Mouse (Mus musculus): ENCODE measurements around the gene Map2k2.

DNA sequence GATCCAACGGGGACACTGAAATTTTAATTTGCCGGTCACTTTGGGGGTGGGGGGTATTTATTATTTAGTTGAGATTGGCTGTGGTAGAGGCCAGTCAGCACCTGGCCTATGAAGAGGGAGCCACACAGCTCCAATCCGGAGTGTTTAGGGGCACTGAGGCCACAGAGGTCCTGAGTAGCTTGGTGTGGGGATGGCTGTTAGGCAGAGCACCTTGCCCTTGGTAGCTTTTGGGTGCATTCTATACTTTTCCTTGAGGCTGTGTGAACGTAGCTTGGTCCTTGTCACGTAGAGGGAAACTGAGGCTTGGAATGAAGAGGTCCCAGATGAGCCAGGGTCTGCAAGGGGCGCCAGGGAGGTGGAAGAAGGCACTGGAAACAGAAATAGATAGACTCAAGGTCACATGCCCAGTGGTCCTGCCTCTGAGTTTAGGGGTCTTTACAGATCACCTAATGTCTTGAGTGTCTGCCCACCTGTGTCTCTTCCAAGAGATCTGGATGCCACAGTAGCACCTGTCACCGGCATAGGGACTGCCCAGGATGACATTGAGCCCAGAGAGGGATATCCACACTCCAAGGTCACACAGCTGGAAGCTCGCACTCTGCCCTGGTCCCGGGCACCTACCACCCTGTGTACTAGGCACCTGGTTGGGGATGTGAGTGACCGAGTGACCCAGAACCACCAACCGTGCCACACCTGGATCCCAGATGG lies 33.3 kb downstream of the Map2k2 start:
- no peak for TF ChIP-seq CTCF (IDR thresholded peaks at IDR 0.05; ENCODE audit: extremely low read depth, insufficient read depth, insufficient read length, insufficient replicate concordance)
- no peak for TF ChIP-seq POLR2A (IDR thresholded peaks at IDR 0.05; ENCODE audit: low read depth, low read length)

All from spleen, adult 2 months (tissue).